Mouse (Mus musculus): ENCODE measurements around the gene Hoxc11. TPM values are rescaled to one million over a fixed set of nuclear protein-coding genes. Genes with fewer than 3 reads are reported as not detected.

Gene Hoxc11
- total RNA-seq (2021): not detected

GRCm38 (mm10) chr15:102954192-102955006, at the start of gene Hoxc11:
TSS of gene Hoxc11 (plus strand) at chr15:102954427.
- no peak for DNase-seq

DNA sequence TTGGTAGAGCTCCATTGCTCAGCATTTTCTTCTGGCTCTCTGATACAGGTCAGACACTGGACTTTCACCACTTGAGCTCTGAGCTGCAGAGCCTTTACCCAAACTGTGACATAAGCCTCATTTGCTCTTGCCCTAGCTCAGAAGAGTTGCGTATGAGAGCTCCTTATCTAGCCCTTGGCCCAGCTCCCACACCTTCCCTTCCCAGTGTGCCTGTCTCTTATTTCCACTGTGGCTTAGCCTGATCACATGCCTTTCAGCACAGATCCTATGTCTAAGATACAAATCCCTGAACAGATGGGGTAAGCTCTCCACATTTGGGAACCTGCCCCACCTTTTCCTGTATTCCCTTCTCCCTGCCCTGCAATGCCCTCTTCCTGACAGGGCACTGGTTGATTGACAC, 49.3 kb upstream of the Hoxc11 start:
- no peak for DNase-seq

DNA sequence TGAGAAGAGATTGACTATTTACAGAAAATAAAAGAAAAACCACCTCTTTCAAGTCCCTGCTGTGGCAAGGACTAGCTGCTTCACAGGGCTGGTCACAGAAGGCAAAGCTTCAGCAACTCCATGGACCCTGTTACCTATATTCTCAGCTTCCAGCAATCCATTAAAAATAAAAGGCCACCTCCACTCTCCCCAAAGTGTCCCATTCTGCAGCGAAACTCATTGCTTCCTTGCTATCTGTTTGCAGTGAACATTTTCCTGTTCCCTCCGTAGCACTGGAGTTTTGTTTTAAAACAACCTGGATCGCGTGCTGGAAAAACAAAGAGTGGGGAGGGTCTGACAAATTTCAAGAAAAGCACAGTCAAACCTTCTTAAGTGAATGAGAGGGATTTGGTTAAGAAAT, 44.7 kb upstream of the Hoxc11 start:
- DNase-seq: no peak

- DNase-seq: no peak
Observed at GRCm38 (mm10) chr15:102910038-102910437, 44.2 kb upstream of the Hoxc11 start.

GRCm38 (mm10) chr15:102910496-102911095, 43.6 kb upstream of the Hoxc11 start:
- DNase-seq: no peak

DNA sequence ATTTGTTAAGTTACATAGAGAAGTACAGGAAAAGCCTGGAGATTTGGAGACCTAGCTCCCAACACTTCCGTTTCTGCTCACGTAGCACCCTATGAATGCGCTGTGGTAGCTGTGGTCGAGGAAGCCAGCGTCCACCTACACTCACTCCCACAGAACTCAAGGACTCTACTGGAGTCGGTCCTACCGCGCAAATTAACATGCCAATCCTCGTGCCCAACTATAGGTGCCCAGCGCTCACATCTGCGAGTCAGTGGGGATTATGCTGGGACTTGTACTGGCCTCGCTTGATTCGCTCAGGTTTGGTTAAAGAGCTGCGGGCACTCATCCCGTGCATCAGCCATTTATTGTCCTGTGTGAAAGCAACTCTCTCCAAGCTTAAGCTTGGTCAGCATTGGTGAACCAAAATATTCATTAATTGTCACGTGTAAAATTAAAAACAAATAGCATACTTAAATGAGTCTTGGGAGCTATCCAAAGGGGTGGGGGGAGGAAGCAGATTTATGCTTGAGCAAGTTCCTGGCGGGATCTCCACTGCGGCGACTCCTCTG, 41.1 kb upstream of the Hoxc11 start:
- no peak for DNase-seq

DNA sequence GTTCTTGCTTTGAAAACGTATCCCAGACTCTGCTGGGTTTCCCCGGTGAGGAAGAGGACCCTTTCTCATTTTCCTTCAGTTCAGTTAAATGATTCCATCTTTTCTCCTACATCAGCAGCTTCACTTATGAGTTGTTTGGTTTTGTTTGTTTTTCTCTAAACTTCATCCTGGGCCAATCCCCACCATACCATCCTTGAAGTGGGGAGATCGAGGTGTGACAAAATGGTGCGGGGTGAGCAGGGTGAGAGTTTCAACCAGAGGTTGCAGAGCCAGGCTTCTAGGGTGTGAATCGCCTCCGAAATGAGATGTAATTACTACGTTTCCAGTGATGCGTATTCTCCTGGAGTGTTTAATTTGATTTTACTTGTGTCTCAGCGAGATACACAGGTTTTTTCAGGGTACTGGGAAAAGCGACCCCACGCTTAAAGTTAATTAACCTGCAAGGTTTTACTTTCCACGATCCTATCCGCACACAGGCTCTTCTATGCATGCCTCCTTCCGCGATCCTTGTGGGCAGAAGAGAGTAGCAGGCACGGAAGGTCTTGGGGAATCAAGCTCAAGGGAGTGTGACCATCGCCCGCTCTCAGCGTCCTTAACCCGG, 36.2 kb upstream of the Hoxc11 start:
- DNase-seq: no peak

DNA sequence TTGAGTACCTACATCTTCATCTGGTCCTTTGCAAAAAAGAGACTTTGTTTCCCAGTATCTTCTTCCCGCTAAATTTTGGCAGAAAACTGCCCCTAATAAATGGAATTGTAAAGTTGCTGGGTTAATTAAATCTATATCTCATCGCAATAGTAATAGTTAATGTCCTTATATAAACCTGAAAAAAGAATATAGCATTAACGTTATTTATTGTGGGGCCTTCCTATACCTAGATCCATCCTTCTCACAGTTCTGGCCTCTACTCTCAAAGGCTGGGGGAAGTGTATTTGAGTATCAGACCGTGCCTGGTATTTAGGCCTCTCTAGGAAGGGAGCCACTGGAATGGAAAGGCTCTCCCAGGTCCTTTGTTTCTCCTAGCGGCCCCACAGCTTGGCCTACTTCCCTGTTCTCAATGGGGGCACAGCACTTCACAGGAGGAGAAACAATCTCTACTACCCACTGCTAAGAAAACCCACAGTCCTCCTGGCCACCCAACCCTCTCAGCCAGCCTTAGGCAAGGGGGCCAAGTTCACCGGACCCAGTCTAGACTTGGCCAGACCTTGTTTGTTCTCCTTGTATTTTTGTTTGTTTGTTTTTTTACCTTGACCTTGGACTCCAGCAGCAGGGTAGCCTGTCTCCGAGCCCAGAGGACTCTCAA, 35.5 kb upstream of the Hoxc11 start:
- no peak for DNase-seq

GRCm38 (mm10) chr15:102919336-102920180, 34.7 kb upstream of the Hoxc11 start:
- no peak for DNase-seq

DNA sequence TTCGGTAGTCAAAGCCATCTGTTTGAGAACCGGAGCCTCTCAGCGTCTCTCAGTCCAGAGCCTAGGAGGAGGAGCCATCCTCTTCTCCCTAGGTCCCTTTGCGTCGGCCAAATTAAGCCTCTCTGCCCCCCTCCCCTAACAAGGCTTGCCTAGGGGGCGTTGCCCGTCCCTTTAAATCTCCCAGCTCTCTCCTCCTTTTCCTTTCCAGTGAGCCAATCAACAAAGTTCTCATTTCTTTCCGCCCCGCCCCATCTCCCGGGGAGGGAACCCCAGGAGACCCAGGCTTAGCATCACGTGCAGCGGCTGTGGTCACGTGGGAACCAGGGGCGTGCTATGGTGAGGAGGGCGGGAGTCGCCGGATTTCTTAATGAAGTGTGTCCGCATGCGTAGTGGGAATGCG, 33.6 kb upstream of the Hoxc11 start:
- no peak for DNase-seq

DNA sequence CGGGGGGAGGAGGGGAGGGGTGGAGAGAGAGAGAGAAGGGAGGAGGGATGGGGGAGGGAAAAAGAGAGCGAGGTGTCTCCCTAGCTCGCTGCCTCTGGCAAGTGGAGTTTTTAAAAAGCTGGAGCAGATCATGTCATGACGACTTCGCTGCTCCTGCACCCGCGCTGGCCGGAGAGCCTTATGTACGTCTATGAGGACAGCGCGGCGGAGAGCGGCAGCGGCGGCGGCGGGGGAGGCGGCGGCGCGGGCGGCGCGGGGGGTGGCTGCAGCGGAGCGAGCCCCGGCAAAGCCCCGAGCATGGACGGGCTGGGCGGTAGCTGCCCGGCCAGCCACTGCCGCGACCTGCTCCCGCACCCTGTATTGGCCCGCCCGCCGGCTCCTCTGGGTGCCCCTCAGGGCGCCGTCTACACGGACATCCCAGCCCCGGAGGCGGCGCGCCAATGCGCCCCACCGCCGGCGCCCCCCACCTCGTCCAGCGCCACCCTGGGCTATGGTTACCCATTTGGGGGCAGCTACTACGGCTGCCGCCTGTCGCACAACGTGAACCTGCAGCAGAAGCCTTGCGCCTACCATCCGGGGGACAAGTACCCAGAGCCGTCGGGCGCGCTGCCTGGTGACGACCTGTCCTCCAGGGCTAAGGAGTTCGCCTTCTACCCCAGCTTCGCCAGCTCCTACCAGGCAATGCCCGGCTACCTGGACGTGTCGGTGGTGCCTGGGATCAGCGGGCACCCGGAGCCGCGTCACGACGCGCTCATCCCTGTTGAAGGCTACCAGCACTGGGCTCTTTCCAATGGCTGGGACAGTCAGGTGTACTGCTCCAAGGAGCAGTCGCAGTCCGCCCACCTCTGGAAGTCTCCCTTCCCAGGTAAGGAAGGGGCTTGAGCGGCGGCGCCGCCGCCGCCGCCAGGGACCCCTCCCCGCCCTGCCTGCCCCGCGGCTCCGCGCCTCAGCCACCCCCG, 32.9 kb upstream of the Hoxc11 start, which contains the start of gene Hoxc13:
TSS of gene Hoxc13 (plus strand) at position 51 of the 959 bp plus-strand sequence.
- no peak for DNase-seq

DNA sequence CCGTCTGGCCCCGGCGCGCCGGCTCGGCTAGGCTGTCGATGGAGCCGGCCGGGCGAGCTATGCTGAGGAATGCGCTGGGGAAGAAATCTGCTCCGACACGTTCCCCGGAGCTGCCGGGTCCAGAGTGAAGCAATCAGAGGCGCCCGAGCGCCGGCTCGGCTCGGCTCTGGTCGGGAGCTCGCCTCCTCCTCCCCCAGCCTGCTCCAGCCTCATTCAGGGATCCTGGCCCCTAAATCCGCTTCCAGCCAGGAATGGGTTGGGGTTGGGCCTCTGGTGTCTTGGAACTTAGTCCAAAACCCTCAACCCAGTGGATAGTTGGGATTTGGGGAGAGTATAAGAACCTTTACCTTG, 32.2 kb upstream of the Hoxc11 start:
- no peak for DNase-seq

DNA sequence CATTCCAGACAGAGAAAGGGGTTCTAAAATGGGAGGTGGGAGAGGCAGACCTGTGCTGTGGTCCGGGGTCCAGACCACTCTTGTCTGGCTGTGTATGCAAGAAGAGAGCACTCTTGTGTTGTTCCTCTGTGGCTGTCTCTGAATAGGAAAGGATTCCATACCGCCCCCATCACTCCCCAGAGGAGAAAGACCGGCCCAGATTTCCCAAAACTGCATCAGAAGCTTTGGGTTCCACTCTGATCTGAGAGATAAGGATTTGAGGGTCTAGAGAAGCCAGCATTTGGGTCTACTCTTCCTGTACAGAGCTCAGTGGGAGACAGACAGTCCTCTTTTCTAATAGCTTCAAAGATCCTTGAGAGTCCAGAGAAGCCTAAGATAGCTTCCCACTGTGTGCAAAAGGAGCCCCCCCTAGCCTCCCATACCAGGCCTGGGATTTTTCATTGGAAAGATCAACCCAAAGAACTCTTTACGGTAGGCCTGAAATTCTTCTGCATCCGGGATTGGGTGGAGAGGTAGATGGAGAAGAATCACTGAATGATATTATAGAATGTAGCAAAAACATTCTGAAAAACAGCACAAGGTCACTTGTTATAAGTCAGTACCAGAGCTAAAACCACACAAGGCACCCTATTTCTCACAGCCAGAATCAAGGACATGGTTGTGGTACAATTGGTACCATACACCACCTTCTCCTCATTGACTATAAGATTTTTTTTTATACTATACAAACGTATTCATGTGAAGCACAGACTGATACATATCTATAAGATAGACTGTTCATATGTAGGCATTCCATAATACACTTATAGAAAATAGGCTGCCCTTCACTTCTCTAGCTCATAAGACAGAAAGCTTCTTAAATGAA, 31.4 kb upstream of the Hoxc11 start:
- no peak for DNase-seq

DNA sequence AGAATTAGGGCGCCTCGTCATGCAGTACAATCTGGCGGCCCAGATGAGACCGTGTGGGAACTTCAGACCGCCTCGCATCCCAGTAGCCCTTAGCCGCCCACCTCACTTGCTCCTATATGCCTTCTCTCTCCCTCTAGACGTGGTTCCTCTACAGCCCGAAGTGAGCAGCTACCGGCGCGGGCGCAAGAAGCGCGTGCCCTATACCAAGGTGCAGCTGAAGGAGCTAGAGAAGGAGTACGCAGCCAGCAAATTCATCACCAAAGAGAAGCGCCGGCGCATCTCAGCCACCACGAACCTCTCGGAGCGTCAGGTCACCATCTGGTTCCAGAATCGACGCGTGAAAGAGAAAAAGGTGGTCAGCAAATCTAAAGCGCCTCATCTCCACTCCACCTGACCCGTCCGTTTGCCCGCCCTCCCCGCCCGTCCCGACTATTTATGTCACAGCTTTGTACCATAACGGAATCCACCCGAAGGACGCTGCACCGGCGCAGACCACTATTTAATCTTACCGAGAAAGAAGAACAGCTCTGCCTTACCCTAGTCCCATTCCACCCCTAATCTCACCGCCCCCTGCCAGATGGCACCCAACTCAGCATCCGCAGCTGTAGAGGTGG, 27.1 kb upstream of the Hoxc11 start:
- DNase-seq: no peak

DNA sequence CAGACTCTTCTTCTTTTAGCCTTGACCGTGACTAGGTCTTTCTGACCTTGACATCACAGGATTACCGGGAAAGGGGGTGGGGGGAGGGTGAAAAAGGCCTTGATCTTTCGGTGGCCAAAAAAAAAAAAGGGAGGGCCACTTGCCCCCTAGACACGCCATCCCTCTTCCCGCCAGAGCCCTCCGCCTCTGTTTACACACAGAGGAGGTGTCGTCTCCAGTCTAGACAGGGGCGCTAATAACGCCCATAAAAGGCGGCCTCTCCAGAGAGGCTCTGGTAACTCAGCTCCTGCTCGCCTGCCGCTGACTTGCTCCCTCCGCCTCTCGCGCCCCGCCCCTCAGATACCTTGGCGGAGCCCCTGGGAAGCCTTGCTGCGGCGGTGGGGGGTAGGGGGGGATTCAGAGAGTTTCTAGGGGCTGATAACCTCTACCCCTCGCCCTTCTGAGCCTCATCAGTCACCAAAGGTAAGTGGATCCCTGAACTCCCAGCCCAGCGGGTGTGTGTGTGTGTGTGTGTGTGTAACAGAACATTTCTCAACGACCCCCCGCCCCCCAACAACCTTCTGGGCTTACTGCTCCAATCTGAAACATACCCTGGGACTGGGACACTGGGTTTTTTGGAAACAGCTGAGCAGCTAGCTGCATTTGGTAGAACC, 22.4 kb upstream of the Hoxc11 start:
- DNase-seq: no peak

- no peak for DNase-seq
Observed at GRCm38 (mm10) chr15:102934438-102934837, 19.8 kb upstream of the Hoxc11 start.

DNA sequence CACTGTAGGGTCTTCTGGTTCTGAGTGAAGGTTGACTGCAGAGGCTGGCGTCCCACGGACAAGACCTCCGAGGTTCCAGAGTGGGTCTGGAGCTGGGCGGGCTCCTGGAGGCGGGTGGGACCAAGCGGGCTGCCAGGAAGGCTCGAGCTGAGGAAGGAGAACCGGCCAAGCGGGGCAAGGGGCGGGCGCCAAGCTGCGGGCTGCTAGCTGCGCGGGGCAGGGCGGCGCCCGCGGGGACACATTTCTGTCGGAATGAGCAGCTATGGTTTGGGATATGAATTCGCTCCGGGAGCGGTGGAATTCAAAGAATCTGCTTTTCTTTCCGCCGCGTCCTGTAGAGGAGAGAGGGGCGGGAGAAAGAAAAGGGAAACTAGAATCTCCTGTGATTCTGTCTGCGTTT, 19.3 kb upstream of the Hoxc11 start:
- DNase-seq: no peak

- no peak for DNase-seq
Observed at GRCm38 (mm10) chr15:102936279-102936972, 17.8 kb upstream of the Hoxc11 start, which contains the start of gene Hoxc12. TSS of gene Hoxc12 (plus strand) at chr15:102936757.
